Mouse (Mus musculus): Measurements from ENCODE around the gene Pgam2.

- TF ChIP-seq CTCF (IDR thresholded peaks at IDR 0.05; ENCODE audit: low read depth, low read length) (no peak), TAL1 (conservative IDR thresholded peaks at IDR 0.05; ENCODE audit: low read depth, low read length) (no peak), POLR2AphosphoS5 (IDR thresholded peaks at IDR 0.05; ENCODE audit: insufficient replicate concordance, low read depth, low read length) (no peak)
Measured at GRCm38 (mm10) chr11:5846639-5847345, 43.3 kb upstream of the Pgam2 start.

Measured in G1E (cell line).